Mouse (Mus musculus) intestine, postnatal 0 days (tissue): ENCODE measurements around the gene Cdhr2. TPM values are rescaled to one million over a fixed set of nuclear protein-coding genes. Genes with fewer than 3 reads are reported as not detected.

Experiments
- ATAC-seq: fragments of 200-750 bp; cut with Nextera tagmentation; 2 replicates; pipeline ENCODE4 v1.8.0; 2017; ENCODE audit warnings: mild to moderate bottlenecking, moderate TSS enrichment, moderate library complexity
- H3K27ac ChIP-seq: fragments of 300-500 bp; sonication (generic); 2 replicates; pipeline ENCODE4 v1.5.1; 2014; ENCODE audit warnings: mild to moderate bottlenecking, low read depth, low read length, moderate library complexity
- H3K27me3 ChIP-seq: fragments of 300-500 bp; sonication (generic); replicated peaks from 2 replicates; pipeline ENCODE4 v1.6.1; 2014; ENCODE audit warnings: low read length, mixed read lengths; ENCODE audit not compliant: control insufficient read depth, insufficient read depth
- H3K36me3 ChIP-seq: fragments of 300-500 bp; sonication (generic); 2 replicates; pipeline ENCODE4 v1.6.1; 2014; ENCODE audit warnings: mild to moderate bottlenecking, moderate library complexity; ENCODE audit not compliant: control insufficient read depth, insufficient read depth
- H3K4me1 ChIP-seq: fragments of 300-500 bp; sonication (generic); replicated peaks from 2 replicates; pipeline ENCODE4 v1.6.1; 2014; ENCODE audit warnings: antibody characterized with exemption, low read length, mixed read lengths; ENCODE audit not compliant: control insufficient read depth, insufficient read depth
- H3K4me2 ChIP-seq: fragments of 300-500 bp; sonication (generic); replicated peaks from 2 replicates; pipeline ENCODE4 v1.6.1; 2014; ENCODE audit warnings: low read depth, mild to moderate bottlenecking, moderate library complexity
- H3K4me3 ChIP-seq: fragments of 300-500 bp; sonication (generic); 2 replicates; pipeline ENCODE4 v1.5.1; 2014; ENCODE audit warnings: low read depth, low read length
- H3K9ac ChIP-seq: fragments of 300-500 bp; sonication (generic); 2 replicates; pipeline ENCODE4 v1.6.1; 2014; ENCODE audit warnings: mild to moderate bottlenecking, low read depth, low read length
- H3K9me3 ChIP-seq: fragments of 300-500 bp; sonication (generic); 2 replicates; pipeline ENCODE4 v1.6.1; 2016; ENCODE audit warnings: mixed run types; ENCODE audit not compliant: control insufficient read depth
- CTCF ChIP-seq: sonication (generic); IDR thresholded peaks from 2 replicates; pipeline ENCODE4 v1.5.1; 2016; ENCODE audit warnings: low read depth, mild to moderate bottlenecking, control low read depth, antibody characterized with exemption, moderate library complexity
- WGBS: fragments of 180-500 bp; shearing (Covaris S2); extraction: QIAGEN DNeasy Blood & Tissue Kit; methylation state at CpG from one replicate; pipeline ENCODE4 v1.1.7; 2014; 5-methylcytosine and 5-hydroxymethylcytosine counted together
- polyA plus RNA-seq: library from polyadenylated mRNA; unstranded; fragments of >200 nt; fragmentation: Nextera tagmentation; extraction: Ambion mirVana; gene quantifications from 2 replicates; pipeline ENCODE4 v1.2.1, GENCODE M21; 2015

Gene Cdhr2
- polyA plus RNA-seq, 1 experiment from 2014 or later = 267 TPM

- no peaks in the 10 kb centered on the region for H3K36me3 ChIP-seq
- H3K27ac ChIP-seq = no peak overlapping the region
- no peak overlapping the region; the same call in 1 of the 2 replicates for H3K4me2 ChIP-seq
- WGBS = 50% methylated on average over 10 of the region's 10 CpGs
- no peak overlapping the region for H3K4me3 ChIP-seq
- no peak overlapping the region for H3K9ac ChIP-seq
- no peak for ATAC-seq
- no peaks in the 10 kb centered on the region for H3K9me3 ChIP-seq
- peaks cover 42% of the 10 kb centered on the region for H3K27me3 ChIP-seq
- no peak for TF ChIP-seq CTCF
- peaks cover 4% of the 10 kb centered on the region for H3K4me1 ChIP-seq
Measured at GRCm38 (mm10) chr13:54748721-54749060, 47.4 kb downstream of the Cdhr2 start.

DNA sequence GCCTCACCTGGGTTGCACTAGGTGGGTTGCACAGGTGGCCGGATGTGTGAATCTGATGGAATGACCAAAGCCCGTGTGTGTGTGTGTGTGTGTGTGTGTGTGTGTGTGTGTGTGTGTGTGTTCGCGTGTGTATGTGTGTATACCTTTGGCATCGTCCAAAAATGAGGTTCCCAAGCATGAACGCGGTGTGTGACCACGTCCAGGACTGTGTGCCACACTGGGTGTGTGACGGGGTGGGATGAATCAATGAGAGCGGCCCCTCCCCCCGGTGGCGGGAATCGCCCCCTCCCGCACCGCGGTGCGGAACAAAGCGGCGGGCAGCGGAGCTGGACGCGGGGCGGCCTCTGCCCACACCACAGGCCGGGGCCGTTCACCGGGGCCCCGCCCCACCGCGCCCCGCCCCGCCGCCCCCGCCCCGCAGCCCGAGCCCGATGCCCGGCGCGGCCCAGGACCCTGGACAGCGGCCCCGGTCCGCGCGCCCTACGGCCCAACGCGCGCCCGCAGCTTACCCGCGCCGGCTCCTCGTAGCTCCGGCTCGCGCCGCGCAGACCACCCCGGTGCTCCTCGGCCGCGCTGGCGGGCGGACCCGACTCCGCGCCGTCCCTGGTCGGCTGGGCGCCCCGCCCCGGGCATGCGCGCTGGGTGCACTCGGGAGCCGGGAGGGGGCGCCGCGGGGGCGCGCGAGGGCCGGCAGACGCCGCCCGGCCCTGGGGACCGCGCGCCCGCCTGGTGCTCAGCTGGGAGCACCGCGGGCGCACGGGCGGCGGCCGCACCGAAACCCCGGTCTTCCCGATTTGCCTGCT lies 48.0 kb downstream of the Cdhr2 start:
- no peak for TF ChIP-seq CTCF
- WGBS = 1% methylated on average over 74 of the region's 100 CpGs
- peak overlapping the region; percentile 89 for H3K4me2 ChIP-seq
- peak overlapping the region; percentile 53 for H3K4me3 ChIP-seq
- H3K27ac ChIP-seq = no peak overlapping the region
- peaks cover 4% of the 10 kb centered on the region for H3K4me1 ChIP-seq
- H3K27me3 ChIP-seq = peaks cover 42% of the 10 kb centered on the region
- H3K9me3 ChIP-seq = no peaks in the 10 kb centered on the region
- no peak overlapping the region for H3K9ac ChIP-seq
- peak; percentile 58 for ATAC-seq
- H3K36me3 ChIP-seq = no peaks in the 10 kb centered on the region

- no peak for TF ChIP-seq CTCF
- H3K27ac ChIP-seq = no peak within 1 kb of the TSS
- no peaks in the 10 kb centered on the region for H3K9me3 ChIP-seq
- no peaks in the 10 kb centered on the region for H3K36me3 ChIP-seq
- H3K4me1 ChIP-seq = peaks cover 4% of the 10 kb centered on the region
- no peak for ATAC-seq
- H3K4me3 ChIP-seq = peak within 1 kb of the TSS; percentile 53
- H3K4me2 ChIP-seq = peak within 1 kb of the TSS; percentile 89
- H3K27me3 ChIP-seq = peaks cover 42% of the 10 kb centered on the region
- 4% methylated on average over 18 of the region's 29 CpGs for whole genome bisulfite sequencing
- no peak within 1 kb of the TSS for H3K9ac ChIP-seq
Measured at GRCm38 (mm10) chr13:54749864-54750411, 48.7 kb downstream of the Cdhr2 start, which contains the start of gene Gprin1. Gene Gprin1, minus strand, starts transcription at chr13:54749874.

DNA sequence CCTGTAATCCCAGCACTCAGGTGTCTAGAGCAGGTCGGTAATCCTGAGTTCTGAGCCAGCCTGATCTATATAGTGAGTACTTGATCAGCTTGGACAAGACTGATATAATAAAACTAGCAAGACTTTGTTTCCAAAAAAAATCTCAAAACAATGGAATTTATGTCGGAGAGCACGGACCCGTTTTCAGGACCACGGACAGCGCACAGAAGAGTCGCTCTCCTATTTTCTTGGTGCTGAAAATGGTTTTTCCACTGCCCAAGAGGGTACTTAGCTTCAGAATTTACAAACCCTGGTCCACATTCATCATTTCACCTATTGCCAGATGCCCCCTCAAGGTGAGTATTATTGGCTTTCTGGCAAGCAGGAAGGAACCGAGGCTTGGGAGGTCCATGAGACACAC lies 49.4 kb downstream of the Cdhr2 start:
- ATAC-seq = no peak
- Histone ChIP-seq H3K9me3 (no peaks in the 10 kb centered on the region), H3K4me2 (no peak overlapping the region), H3K4me3 (no peak overlapping the region), H3K27me3 (peaks cover 42% of the 10 kb centered on the region), H3K4me1 (peaks cover 4% of the 10 kb centered on the region), H3K36me3 (no peaks in the 10 kb centered on the region), H3K27ac (no peak overlapping the region), H3K9ac (no peak overlapping the region)
- TF ChIP-seq CTCF = no peak
- 1% methylated on average over 8 of the region's 8 CpGs for WGBS

- Histone ChIP-seq H3K4me2 (no peak overlapping the region), H3K36me3 (no peaks in the 10 kb centered on the region), H3K9ac (no peak overlapping the region), H3K9me3 (no peaks in the 10 kb centered on the region), H3K27ac (no peak overlapping the region), H3K4me1 (peaks cover 5% of the 10 kb centered on the region), H3K27me3 (peaks cover 37% of the 10 kb centered on the region), H3K4me3 (no peak overlapping the region)
- no peak for ATAC-seq
- WGBS = 58% methylated on average over 10 of the region's 10 CpGs
- TF ChIP-seq CTCF = no peak
Measured at GRCm38 (mm10) chr13:54752656-54753055, 51.4 kb downstream of the Cdhr2 start.

- TF ChIP-seq CTCF = no peak
- Histone ChIP-seq H3K4me2 (no peak overlapping the region), H3K36me3 (no peaks in the 10 kb centered on the region), H3K4me1 (peaks cover 8% of the 10 kb centered on the region), H3K9ac (no peak overlapping the region), H3K9me3 (no peaks in the 10 kb centered on the region), H3K27me3 (peaks cover 34% of the 10 kb centered on the region), H3K4me3 (no peak overlapping the region), H3K27ac (no peak overlapping the region)
- ATAC-seq = no peak
- WGBS = 63% methylated on average over 6 of the region's 6 CpGs
Measured at GRCm38 (mm10) chr13:54753733-54754132, 52.5 kb downstream of the Cdhr2 start.
